Mouse (Mus musculus) liver, embryonic 14 days (tissue): ENCODE measurements around the gene Olfr577. TPM values are rescaled to one million over a fixed set of nuclear protein-coding genes. Genes with fewer than 3 reads are reported as not detected.

ENCODE experiments used
- polyA plus RNA-seq: library from polyadenylated mRNA; depleted of rRNA; stranded (reverse); fragments of >200 nt; gene quantifications from 2 replicates; pipeline ENCODE4 v1.2.3, GENCODE M21; 2012; rRNA removed

The Olfr577 gene
- not detected in 2 replicates for polyA plus RNA-seq

GRCm38 (mm10) chr7:102975843-102976242 lies at the start of gene Olfr577:
Gene Olfr577 (minus strand): TSS chr7:102975943.

GRCm38 (mm10) chr7:102989224-102989623 lies 13.5 kb upstream of the Olfr577 start, which contains the start of gene Olfr578:
Gene Olfr578 (minus strand): TSS chr7:102989324.

DNA sequence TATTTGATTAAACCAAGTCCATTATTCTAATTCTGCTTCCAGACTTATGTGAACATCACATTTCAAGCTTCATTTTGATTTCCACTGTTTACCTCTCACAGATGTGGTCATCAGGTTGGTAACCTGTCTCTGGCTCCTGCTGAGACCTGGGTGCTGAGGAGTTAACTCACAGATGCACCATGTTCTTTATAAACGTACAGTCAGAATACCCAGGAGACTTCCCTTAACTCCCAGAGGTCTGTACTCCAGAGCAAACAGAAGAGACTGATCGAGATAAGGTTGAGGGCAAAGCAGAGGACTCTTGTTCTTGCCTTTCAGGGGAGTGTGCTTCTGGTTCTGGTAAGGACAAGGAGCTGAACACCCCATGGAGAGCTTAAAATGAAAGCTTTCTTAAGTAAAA lies 13.4 kb downstream of the Olfr577 start, which contains the start of gene Olfr576:
Olfr576 (plus strand) TSS at position 301 of the 400 bp plus-strand sequence.

DNA sequence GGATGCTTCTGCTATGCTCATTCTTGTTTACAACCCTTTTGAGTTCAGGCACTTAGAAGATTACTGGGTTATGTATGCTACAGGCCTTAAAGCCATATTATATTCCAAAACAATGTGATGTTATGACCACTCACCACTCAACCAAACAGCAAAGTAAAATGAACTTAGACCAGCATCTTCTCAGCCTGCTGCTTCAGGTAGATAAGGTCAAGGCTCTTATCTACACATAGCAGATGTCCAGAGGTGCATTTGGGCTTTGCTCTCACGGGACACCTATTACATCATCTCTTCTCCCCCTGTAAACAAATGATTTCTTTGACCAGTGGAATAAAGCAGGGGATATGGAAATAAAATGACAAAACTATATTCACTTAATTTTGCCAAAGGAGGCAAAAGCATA lies 17.1 kb downstream of the Olfr577 start, which contains the start of gene Olfr575:
Olfr575 (minus strand) TSS at position 183 of the 400 bp plus-strand sequence.

GRCm38 (mm10) chr7:102948167-102948566 lies 27.6 kb downstream of the Olfr577 start, which contains the start of gene Olfr574:
Gene Olfr574 (plus strand): TSS chr7:102948467.

GRCm38 (mm10) chr7:102942475-102942874 lies 33.3 kb downstream of the Olfr577 start, which contains the start of gene Olfr573-ps1:
Gene Olfr573-ps1 (minus strand): TSS chr7:102942575.

GRCm38 (mm10) chr7:102924109-102924508 lies 51.6 kb downstream of the Olfr577 start, which contains the start of gene Olfr572:
Gene Olfr572 (plus strand): TSS chr7:102924409.

Other genes with a start within 250 kb of the Olfr577 start
- gene Olfr559, start 248.5 kb downstream of the Olfr577 start, polyA plus RNA-seq, result not detected in 2 replicates
- gene Olfr560, start 216.6 kb downstream of the Olfr577 start, polyA plus RNA-seq, result not detected in 2 replicates
- 0.01 and 0.15 TPM in 2 replicates for gene Olfr78, start 216.5 kb downstream of the Olfr577 start, polyA plus RNA-seq
- gene Olfr561, start 204.7 kb downstream of the Olfr577 start, polyA plus RNA-seq, result 0.05 TPM in 1 of 2 replicates, not detected in the other
- not detected in 2 replicates for gene Olfr564, start 172.5 kb downstream of the Olfr577 start, polyA plus RNA-seq
- not detected in 2 replicates for gene Olfr566, start 117.2 kb downstream of the Olfr577 start, polyA plus RNA-seq
- not detected in 2 replicates for gene Olfr568, start 98.8 kb downstream of the Olfr577 start, polyA plus RNA-seq
- not detected in 2 replicates for gene Olfr569, start 85.1 kb downstream of the Olfr577 start, polyA plus RNA-seq
- not detected in 2 replicates for gene Olfr570, start 81.4 kb downstream of the Olfr577 start, polyA plus RNA-seq
- not detected in 2 replicates for gene Olfr571, start 58.4 kb downstream of the Olfr577 start, polyA plus RNA-seq
- gene Olfr572, start 51.5 kb downstream of the Olfr577 start, polyA plus RNA-seq, result not detected in 2 replicates
- gene Olfr573-ps1, start 33.4 kb downstream of the Olfr577 start, polyA plus RNA-seq, result not detected in 2 replicates
- not detected in 2 replicates for gene Olfr574, start 27.5 kb downstream of the Olfr577 start, polyA plus RNA-seq
- 0.03 TPM in 1 of 2 replicates, not detected in the other for gene Olfr575, start 17.2 kb downstream of the Olfr577 start, polyA plus RNA-seq
- not detected in 2 replicates for gene Olfr576, start 13.3 kb downstream of the Olfr577 start, polyA plus RNA-seq
- gene Olfr578, start 13.4 kb upstream of the Olfr577 start, polyA plus RNA-seq, result not detected in 2 replicates
- gene Olfr582, start 62.1 kb upstream of the Olfr577 start, polyA plus RNA-seq, result not detected in 2 replicates
- not detected in 2 replicates for gene Olfr583, start 75.4 kb upstream of the Olfr577 start, polyA plus RNA-seq
- gene Olfr584, start 105.9 kb upstream of the Olfr577 start, polyA plus RNA-seq, result not detected in 2 replicates
- not detected in 2 replicates for gene Olfr585, start 121.8 kb upstream of the Olfr577 start, polyA plus RNA-seq
- not detected in 2 replicates for gene Olfr586, start 149.7 kb upstream of the Olfr577 start, polyA plus RNA-seq
- gene Olfr588-ps1, start 164.9 kb upstream of the Olfr577 start, polyA plus RNA-seq, result not detected in 2 replicates
- not detected in 2 replicates for gene Olfr589, start 180.4 kb upstream of the Olfr577 start, polyA plus RNA-seq
- not detected in 2 replicates for gene Olfr591, start 202.4 kb upstream of the Olfr577 start, polyA plus RNA-seq
- gene Olfr592, start 208.9 kb upstream of the Olfr577 start, polyA plus RNA-seq, result not detected in 2 replicates
- gene Olfr593, start 235.9 kb upstream of the Olfr577 start, polyA plus RNA-seq, result not detected in 2 replicates
- gene Olfr594, start 241.1 kb upstream of the Olfr577 start, polyA plus RNA-seq, result not detected in 2 replicates